Mouse (Mus musculus) stomach, embryonic 16.5 days (tissue): ENCODE measurements around the gene 2410004P03Rik. TPM values are rescaled to one million over a fixed set of nuclear protein-coding genes. Genes with fewer than 3 reads are reported as not detected.

ENCODE experiments used
- ATAC-seq: fragments of 200-750 bp; cut with Nextera tagmentation; 2 replicates; pipeline ENCODE4 v1.8.0; 2017; ENCODE audit warnings: moderate number of reproducible peaks, moderate TSS enrichment; ENCODE audit not compliant: insufficient read depth, low FRiP score
- H3K27ac ChIP-seq: fragments of 300-500 bp; sonication (generic); 2 replicates; pipeline ENCODE4 v1.5.1; 2014; ENCODE audit warnings: low read length
- H3K27me3 ChIP-seq: fragments of 300-500 bp; sonication (generic); 2 replicates; pipeline ENCODE4 v1.6.1; 2014; ENCODE audit warnings: low read length, control low read depth, mixed read lengths; ENCODE audit not compliant: control insufficient read depth, insufficient read depth
- H3K36me3 ChIP-seq: fragments of 300-500 bp; sonication (generic); 2 replicates; pipeline ENCODE4 v1.6.1; 2014; ENCODE audit warnings: low read length; ENCODE audit not compliant: control insufficient read depth, insufficient read depth
- H3K4me1 ChIP-seq: fragments of 300-500 bp; sonication (generic); 2 replicates; pipeline ENCODE4 v1.6.1; 2014; ENCODE audit warnings: low read length, control low read depth, mixed read lengths; ENCODE audit not compliant: control insufficient read depth, insufficient read depth
- H3K4me2 ChIP-seq: fragments of 300-500 bp; sonication (generic); 2 replicates; pipeline ENCODE4 v1.6.1; 2014; ENCODE audit warnings: low read depth, low read length, mixed read lengths
- H3K4me3 ChIP-seq: fragments of 300-500 bp; sonication (generic); replicated peaks from 2 replicates; pipeline ENCODE4 v1.5.1; 2014; ENCODE audit warnings: mild to moderate bottlenecking, low read length
- H3K9ac ChIP-seq: fragments of 300-500 bp; sonication (generic); 2 replicates; pipeline ENCODE4 v1.6.1; 2014; ENCODE audit warnings: low read length
- H3K9me3 ChIP-seq: fragments of 300-500 bp; sonication (generic); replicated peaks from 2 replicates; pipeline ENCODE4 v1.6.1; 2016; ENCODE audit warnings: low read length, control low read depth; ENCODE audit not compliant: control insufficient read depth
- WGBS: fragments of 180-500 bp; shearing (Covaris S2); extraction: QIAGEN DNeasy Blood & Tissue Kit; methylation state at CpG from one replicate; pipeline ENCODE4 v1.1.7; 2014; 5-methylcytosine and 5-hydroxymethylcytosine counted together
- polyA plus RNA-seq: library from polyadenylated mRNA; unstranded; fragments of >200 nt; fragmentation: Nextera tagmentation; extraction: Ambion mirVana; gene quantifications from 2 replicates; pipeline ENCODE4 v1.2.1, GENCODE M21; 2015

2410004P03Rik gene
- 0.22 and 0.34 TPM in 2 replicates for polyA plus RNA-seq

- peak within 1 kb of the TSS; percentile 72 for H3K9ac ChIP-seq
- ATAC-seq, result peak; percentile 68; the same call in 1 of the 2 replicates
- peak within 1 kb of the TSS; percentile 67 for H3K4me2 ChIP-seq
- H3K9me3 ChIP-seq, result peaks cover 4% of the 10 kb centered on the region; the same call in 1 of the 2 replicates
- H3K4me3 ChIP-seq, result peak within 1 kb of the TSS; percentile 53
- H3K36me3 ChIP-seq, result no peaks in the 10 kb centered on the region
- peaks cover 8% of the 10 kb centered on the region; the same call in 1 of the 2 replicates for H3K4me1 ChIP-seq
- no peaks in the 10 kb centered on the region for H3K27me3 ChIP-seq
- H3K27ac ChIP-seq, result no peak within 1 kb of the TSS
- WGBS, result 5% methylated on average over 29 of the region's 29 CpGs
Measured at GRCm38 (mm10) chr12:17011100-17011870, at the start of gene 2410004P03Rik. TSS of gene 2410004P03Rik (minus strand) at chr12:17011727.

- H3K4me2 ChIP-seq, result no peak overlapping the region
- no peaks in the 10 kb centered on the region for H3K9me3 ChIP-seq
- H3K27me3 ChIP-seq, result no peaks in the 10 kb centered on the region
- H3K36me3 ChIP-seq, result no peaks in the 10 kb centered on the region
- H3K9ac ChIP-seq, result no peak overlapping the region
- ATAC-seq, result no peak
- H3K4me3 ChIP-seq, result no peak overlapping the region
- no peak overlapping the region for H3K27ac ChIP-seq
- WGBS, result 58% methylated on average over 7 of the region's 7 CpGs
- no peaks in the 10 kb centered on the region for H3K4me1 ChIP-seq
Measured at GRCm38 (mm10) chr12:17061183-17061722, 49.7 kb upstream of the 2410004P03Rik start.

DNA sequence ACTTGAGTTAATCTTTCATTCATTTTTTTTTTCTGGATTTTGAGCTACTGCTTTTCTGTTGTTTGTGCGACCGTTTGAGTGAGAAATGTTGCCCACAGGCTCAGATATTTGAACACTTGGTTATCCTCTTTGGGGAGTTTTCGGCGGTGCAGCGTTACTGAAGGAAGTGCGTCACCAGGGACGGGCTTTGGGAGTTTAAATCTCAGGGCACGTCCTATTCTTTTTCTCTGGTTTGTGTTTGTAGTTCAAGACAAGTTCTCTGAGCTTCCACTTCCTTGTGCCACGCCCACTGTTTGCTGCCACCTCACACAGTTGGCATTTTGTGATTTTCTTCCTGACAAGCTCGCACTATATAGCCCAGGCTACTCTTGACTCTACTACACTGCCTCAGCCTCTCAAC, 47.0 kb upstream of the 2410004P03Rik start:
- WGBS, result 65% methylated on average over 10 of the region's 10 CpGs
- Histone ChIP-seq H3K9me3 (no peaks in the 10 kb centered on the region), H3K27me3 (no peaks in the 10 kb centered on the region), H3K27ac (no peak overlapping the region), H3K4me1 (no peaks in the 10 kb centered on the region), H3K4me3 (no peak overlapping the region), H3K9ac (no peak overlapping the region), H3K36me3 (no peaks in the 10 kb centered on the region), H3K4me2 (no peak overlapping the region)
- ATAC-seq, result no peak

GRCm38 (mm10) chr12:17057110-17057509, 45.6 kb upstream of the 2410004P03Rik start:
- 74% methylated on average over 8 of the region's 8 CpGs for WGBS
- H3K4me3 ChIP-seq, result no peak overlapping the region
- H3K36me3 ChIP-seq, result no peaks in the 10 kb centered on the region
- no peaks in the 10 kb centered on the region for H3K4me1 ChIP-seq
- no peaks in the 10 kb centered on the region for H3K27me3 ChIP-seq
- ATAC-seq, result no peak
- no peaks in the 10 kb centered on the region for H3K9me3 ChIP-seq
- H3K27ac ChIP-seq, result no peak overlapping the region
- H3K4me2 ChIP-seq, result no peak overlapping the region
- no peak overlapping the region for H3K9ac ChIP-seq

GRCm38 (mm10) chr12:17055766-17056165, 44.2 kb upstream of the 2410004P03Rik start:
- H3K9ac ChIP-seq, result no peak overlapping the region
- H3K9me3 ChIP-seq, result no peaks in the 10 kb centered on the region
- ATAC-seq, result no peak
- H3K4me3 ChIP-seq, result no peak overlapping the region
- H3K36me3 ChIP-seq, result no peaks in the 10 kb centered on the region
- no peaks in the 10 kb centered on the region for H3K4me1 ChIP-seq
- 86% methylated on average over 4 of the region's 4 CpGs for WGBS
- H3K4me2 ChIP-seq, result no peak overlapping the region
- no peaks in the 10 kb centered on the region for H3K27me3 ChIP-seq
- no peak overlapping the region for H3K27ac ChIP-seq

- 50% methylated on average over 4 of the region's 4 CpGs for WGBS
- Histone ChIP-seq H3K9ac (no peak overlapping the region), H3K27ac (no peak overlapping the region), H3K36me3 (no peaks in the 10 kb centered on the region), H3K4me2 (no peak overlapping the region), H3K9me3 (no peaks in the 10 kb centered on the region), H3K27me3 (no peaks in the 10 kb centered on the region), H3K4me1 (no peaks in the 10 kb centered on the region), H3K4me3 (no peak overlapping the region)
- no peak for ATAC-seq
Measured at GRCm38 (mm10) chr12:17054691-17055090, 43.2 kb upstream of the 2410004P03Rik start.

DNA sequence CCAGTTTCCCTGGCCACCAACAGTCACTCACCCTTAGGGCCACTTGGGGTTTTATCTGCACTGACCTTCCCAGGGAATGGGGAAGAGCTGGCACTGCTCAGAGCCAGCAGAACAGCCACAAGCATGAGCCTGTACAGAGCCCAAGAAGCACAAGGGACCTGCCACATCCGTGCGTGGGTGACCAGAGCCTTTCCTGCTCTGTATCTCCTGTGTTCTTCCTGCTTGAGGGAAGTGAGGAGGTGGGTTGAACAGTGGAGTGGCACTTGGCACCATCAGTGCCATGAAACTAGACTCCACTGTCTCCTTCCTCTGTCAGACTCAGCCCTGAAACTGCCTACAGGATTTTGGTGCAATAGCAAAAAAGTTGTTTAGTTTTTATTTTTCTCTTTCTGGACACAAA, 41.1 kb upstream of the 2410004P03Rik start:
- H3K9ac ChIP-seq, result no peak overlapping the region
- WGBS, result 64% methylated on average over 2 of the region's 2 CpGs
- ATAC-seq, result no peak

GRCm38 (mm10) chr12:17051057-17051456, 39.5 kb upstream of the 2410004P03Rik start:
- H3K4me3 ChIP-seq, result no peak overlapping the region
- H3K4me2 ChIP-seq, result no peak overlapping the region
- H3K27me3 ChIP-seq, result no peaks in the 10 kb centered on the region
- H3K4me1 ChIP-seq, result no peaks in the 10 kb centered on the region
- ATAC-seq, result no peak
- no peak overlapping the region for H3K9ac ChIP-seq
- 46% methylated on average over 4 of the region's 4 CpGs for WGBS
- H3K36me3 ChIP-seq, result no peaks in the 10 kb centered on the region
- no peaks in the 10 kb centered on the region for H3K9me3 ChIP-seq
- H3K27ac ChIP-seq, result no peak overlapping the region

More for the DNA sequence above, 41.1 kb upstream of the 2410004P03Rik start:
- H3K4me2 ChIP-seq, result no peak overlapping the region
- no peaks in the 10 kb centered on the region for H3K27me3 ChIP-seq
- H3K27ac ChIP-seq, result no peak overlapping the region
- no peaks in the 10 kb centered on the region for H3K9me3 ChIP-seq
- no peaks in the 10 kb centered on the region for H3K36me3 ChIP-seq
- H3K4me1 ChIP-seq, result no peaks in the 10 kb centered on the region
- no peak overlapping the region for H3K4me3 ChIP-seq

- H3K9ac ChIP-seq, result no peak overlapping the region
- no peak for ATAC-seq
Measured at GRCm38 (mm10) chr12:17049796-17050195, 38.3 kb upstream of the 2410004P03Rik start.

More at GRCm38 (mm10) chr12:17049796-17050195, 38.3 kb upstream of the 2410004P03Rik start:
- Histone ChIP-seq H3K9me3 (no peaks in the 10 kb centered on the region), H3K27me3 (no peaks in the 10 kb centered on the region), H3K36me3 (no peaks in the 10 kb centered on the region), H3K4me1 (no peaks in the 10 kb centered on the region), H3K27ac (no peak overlapping the region), H3K4me3 (no peak overlapping the region), H3K4me2 (no peak overlapping the region)
- 90% methylated on average over 1 of the region's 1 CpGs for WGBS
